Mouse (Mus musculus): ENCODE measurements around the gene Dync1i2. TPM values are rescaled to one million over a fixed set of nuclear protein-coding genes. Genes with fewer than 3 reads are reported as not detected.

Dync1i2 gene
- polyA plus RNA-seq, 1 experiment from 2014 or later, result 96.4 TPM

DNA sequence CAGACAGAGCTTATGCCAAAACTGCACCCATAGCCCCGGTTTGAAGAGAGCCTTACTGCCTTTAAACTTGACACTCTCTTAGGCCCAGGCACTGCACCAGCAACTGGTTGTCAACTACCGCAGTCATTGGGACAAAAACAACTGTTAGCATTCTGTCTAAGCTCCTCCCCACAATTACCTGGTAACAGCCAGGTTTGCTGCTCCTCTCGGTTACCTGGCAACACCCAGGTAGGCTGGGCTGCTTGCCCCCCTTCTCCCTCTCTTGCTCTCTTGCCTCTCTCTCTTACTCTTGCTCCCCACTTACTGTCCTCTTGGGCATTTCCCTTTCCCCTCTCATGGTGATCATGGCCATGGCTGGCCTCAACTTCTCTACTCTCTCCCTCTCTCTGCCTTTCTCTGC lies 12.6 kb upstream of the Dync1i2 start:
- no peak for ATAC-seq (ENCODE audit: low FRiP score, low TSS enrichment)
- Histone ChIP-seq H3K4me3 (ENCODE audit: low read length) (no peak overlapping the region), H3K4me1 (ENCODE audit: control insufficient read depth, insufficient read depth, low read length) (no peaks in the 10 kb centered on the region), H3K9me3 (ENCODE audit: control insufficient read depth, low read length) (peaks cover 2% of the 10 kb centered on the region; the same call in 1 of the 2 replicates), H3K36me3 (ENCODE audit: control insufficient read depth, insufficient read depth, low read length) (no peaks in the 10 kb centered on the region), H3K27ac (ENCODE audit: low read depth, low read length) (no peak overlapping the region), H3K4me2 (replicated peaks; ENCODE audit: low read depth, low read length) (no peak overlapping the region), H3K9ac (ENCODE audit: low read depth, low read length) (no peak overlapping the region), H3K27me3 (ENCODE audit: control insufficient read depth, insufficient read depth, low read length) (no peaks in the 10 kb centered on the region)
- WGBS, result 59% methylated on average over 3 of the region's 3 CpGs

DNA sequence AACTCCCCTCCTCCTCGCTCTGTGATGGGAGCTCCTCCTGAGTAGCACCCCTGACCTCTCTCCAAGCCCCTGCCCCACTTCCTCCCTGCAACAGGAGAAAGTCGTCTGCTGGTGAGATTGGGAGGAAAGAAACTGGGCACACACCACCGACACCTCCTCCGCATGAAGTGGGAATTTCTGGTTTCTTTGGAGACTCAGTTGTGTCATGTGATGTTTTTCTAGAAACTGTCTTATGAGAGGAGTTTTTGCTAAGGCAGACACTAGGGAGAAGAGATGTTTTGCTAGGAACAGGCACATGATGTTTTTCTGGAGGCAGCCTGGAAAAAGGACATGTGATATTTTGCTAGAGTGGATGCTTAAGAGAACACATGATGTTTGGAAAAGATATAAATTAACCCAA lies 11.0 kb upstream of the Dync1i2 start:
- Histone ChIP-seq H3K4me3 (ENCODE audit: low read length) (no peak overlapping the region), H3K27ac (ENCODE audit: low read depth, low read length) (no peak overlapping the region), H3K4me1 (ENCODE audit: control insufficient read depth, insufficient read depth, low read length) (no peaks in the 10 kb centered on the region), H3K27me3 (ENCODE audit: control insufficient read depth, insufficient read depth, low read length) (no peaks in the 10 kb centered on the region), H3K4me2 (replicated peaks; ENCODE audit: low read depth, low read length) (no peak overlapping the region), H3K36me3 (ENCODE audit: control insufficient read depth, insufficient read depth, low read length) (no peaks in the 10 kb centered on the region), H3K9ac (ENCODE audit: low read depth, low read length) (no peak overlapping the region), H3K9me3 (ENCODE audit: control insufficient read depth, low read length) (peaks cover 2% of the 10 kb centered on the region; the same call in 1 of the 2 replicates)
- WGBS, result 25% methylated on average over 4 of the region's 4 CpGs
- ATAC-seq (ENCODE audit: low FRiP score, low TSS enrichment), result no peak

DNA sequence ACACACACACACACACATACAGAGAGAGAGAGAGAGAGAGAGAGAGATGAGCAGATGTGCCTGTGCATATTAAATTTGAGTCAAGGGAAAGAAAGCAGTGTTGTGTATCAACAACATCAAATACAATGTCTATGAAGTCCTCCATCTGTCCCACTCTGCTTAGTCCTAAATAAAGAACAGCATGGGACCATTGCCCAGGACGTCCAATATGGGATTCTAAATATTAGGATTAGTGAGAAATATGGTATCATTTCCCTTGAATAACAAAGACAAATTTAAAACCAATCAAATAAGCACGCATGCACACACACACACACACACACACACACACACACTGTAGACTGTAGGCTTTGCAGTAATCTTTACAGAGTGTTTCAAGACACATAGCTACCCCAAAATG lies 9.6 kb upstream of the Dync1i2 start:
- H3K36me3 ChIP-seq (ENCODE audit: control insufficient read depth, insufficient read depth, low read length), result no peaks in the 10 kb centered on the region
- no peaks in the 10 kb centered on the region for H3K27me3 ChIP-seq (ENCODE audit: control insufficient read depth, insufficient read depth, low read length)
- H3K4me2 ChIP-seq (replicated peaks; ENCODE audit: low read depth, low read length), result no peak overlapping the region
- no peaks in the 10 kb centered on the region for H3K4me1 ChIP-seq (ENCODE audit: control insufficient read depth, insufficient read depth, low read length)
- no peak overlapping the region for H3K9ac ChIP-seq (ENCODE audit: low read depth, low read length)
- no peak overlapping the region for H3K27ac ChIP-seq (ENCODE audit: low read depth, low read length)
- 78% methylated on average over 2 of the region's 2 CpGs for WGBS
- ATAC-seq (ENCODE audit: low FRiP score, low TSS enrichment), result no peak
- H3K9me3 ChIP-seq (ENCODE audit: control insufficient read depth, low read length), result peaks cover 2% of the 10 kb centered on the region; the same call in 1 of the 2 replicates
- no peak overlapping the region for H3K4me3 ChIP-seq (ENCODE audit: low read length)

DNA sequence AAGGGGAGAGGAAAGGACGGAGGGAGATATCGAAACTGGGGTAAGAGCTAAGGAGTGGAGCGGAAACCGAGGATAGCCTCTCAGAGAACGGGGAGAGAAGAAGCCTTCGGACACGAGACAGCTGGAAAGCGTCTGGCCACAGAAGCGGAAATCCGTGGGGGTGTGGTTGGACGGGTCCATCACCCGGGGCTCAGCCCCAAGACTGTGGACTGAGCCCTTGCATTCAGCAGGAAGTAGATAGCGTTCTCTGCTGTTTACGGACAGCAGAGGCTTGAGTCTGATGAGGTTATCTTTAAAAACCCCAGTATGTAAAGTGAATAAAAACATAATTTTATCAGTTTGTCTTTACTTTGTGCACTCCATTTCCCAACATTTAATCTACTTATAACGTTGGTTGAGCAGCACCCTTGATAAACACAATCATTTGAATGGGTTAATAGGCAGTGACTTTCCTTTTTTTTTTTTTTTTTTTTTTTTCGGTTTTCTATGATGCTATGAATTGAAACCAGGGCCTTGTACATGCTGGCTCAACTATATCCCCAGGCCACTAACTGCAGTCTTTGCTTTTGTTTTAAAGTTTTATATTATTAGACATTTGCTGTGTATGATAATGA lies 7.6 kb upstream of the Dync1i2 start:
- Histone ChIP-seq H3K4me1 (ENCODE audit: control insufficient read depth, insufficient read depth, low read length) (no peaks in the 10 kb centered on the region), H3K4me2 (replicated peaks; ENCODE audit: low read depth, low read length) (no peak overlapping the region), H3K27me3 (ENCODE audit: control insufficient read depth, insufficient read depth, low read length) (no peaks in the 10 kb centered on the region), H3K9me3 (ENCODE audit: control insufficient read depth, low read length) (peaks cover 2% of the 10 kb centered on the region; the same call in 1 of the 2 replicates), H3K4me3 (ENCODE audit: low read length) (no peak overlapping the region), H3K27ac (ENCODE audit: low read depth, low read length) (no peak overlapping the region), H3K36me3 (ENCODE audit: control insufficient read depth, insufficient read depth, low read length) (no peaks in the 10 kb centered on the region), H3K9ac (ENCODE audit: low read depth, low read length) (no peak overlapping the region)
- no peak for ATAC-seq (ENCODE audit: low FRiP score, low TSS enrichment)
- WGBS, result 65% methylated on average over 16 of the region's 16 CpGs

DNA sequence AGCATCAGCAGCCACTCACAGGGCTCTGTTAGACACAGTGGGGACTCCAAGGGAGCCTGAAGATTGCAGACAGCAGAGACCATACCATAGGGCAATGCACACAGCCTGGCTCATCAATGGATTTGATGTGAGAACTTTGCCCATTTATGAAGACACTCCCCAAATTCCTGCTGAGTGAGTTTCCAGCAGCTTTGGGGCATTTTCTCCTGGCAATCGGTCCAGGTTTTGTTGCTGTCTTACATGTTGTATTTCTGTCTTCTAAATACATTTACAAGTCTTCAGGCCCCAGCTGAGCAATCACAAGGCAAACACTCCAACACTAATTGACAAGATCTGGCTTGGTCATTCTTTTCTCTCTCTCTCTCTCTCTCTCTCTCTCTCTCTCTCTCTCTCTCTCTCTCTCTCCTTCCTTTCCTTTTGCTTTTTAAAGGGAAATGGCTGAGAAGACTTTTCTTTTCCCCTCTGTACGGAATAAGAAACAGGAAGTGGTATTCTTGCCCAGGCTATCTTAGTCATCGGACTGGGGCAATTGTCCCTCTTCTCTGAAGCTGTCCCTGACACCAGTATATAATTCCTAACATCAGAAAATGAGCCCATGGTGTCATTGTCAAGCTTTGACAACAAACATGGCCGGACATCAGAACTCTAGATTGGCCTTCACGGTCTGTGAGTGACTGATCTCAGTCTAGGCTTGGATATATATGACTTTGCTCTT lies 2.3 kb upstream of the Dync1i2 start:
- Histone ChIP-seq H3K27me3 (ENCODE audit: control insufficient read depth, insufficient read depth, low read length) (no peaks in the 10 kb centered on the region), H3K4me3 (ENCODE audit: low read length) (no peak overlapping the region), H3K9ac (ENCODE audit: low read depth, low read length) (no peak overlapping the region), H3K4me1 (ENCODE audit: control insufficient read depth, insufficient read depth, low read length) (peaks cover 9% of the 10 kb centered on the region), H3K9me3 (ENCODE audit: control insufficient read depth, low read length) (no peaks in the 10 kb centered on the region), H3K36me3 (ENCODE audit: control insufficient read depth, insufficient read depth, low read length) (peaks cover under 1% of the 10 kb centered on the region; the same call in 1 of the 2 replicates), H3K4me2 (replicated peaks; ENCODE audit: low read depth, low read length) (no peak overlapping the region), H3K27ac (ENCODE audit: low read depth, low read length) (no peak overlapping the region)
- ATAC-seq (ENCODE audit: low FRiP score, low TSS enrichment), result no peak
- WGBS, result 81% methylated on average over 5 of the region's 5 CpGs

DNA sequence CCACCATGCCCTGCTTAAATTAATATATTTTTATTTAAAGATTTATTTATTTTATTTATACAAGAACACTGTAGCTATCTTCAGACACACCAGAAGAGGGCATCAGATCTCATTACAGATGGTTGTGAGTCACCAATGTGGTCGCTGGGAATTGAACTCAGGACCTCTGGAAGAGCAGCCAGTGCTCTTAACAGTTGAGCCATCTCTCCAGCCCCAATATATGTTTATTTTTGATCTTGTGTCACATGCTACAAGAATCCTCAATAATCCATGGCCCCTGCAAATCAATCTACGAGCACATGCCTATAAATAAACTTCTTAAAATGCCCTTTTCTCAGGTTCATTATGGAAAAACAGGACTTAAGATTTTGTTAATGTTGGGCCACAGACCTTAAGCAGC lies 410 bp upstream of the Dync1i2 start:
- Histone ChIP-seq H3K4me3 (ENCODE audit: low read length) (no peak overlapping the region), H3K4me2 (replicated peaks; ENCODE audit: low read depth, low read length) (no peak overlapping the region), H3K9ac (ENCODE audit: low read depth, low read length) (no peak overlapping the region), H3K4me1 (ENCODE audit: control insufficient read depth, insufficient read depth, low read length) (peaks cover 9% of the 10 kb centered on the region), H3K36me3 (ENCODE audit: control insufficient read depth, insufficient read depth, low read length) (peaks cover 9% of the 10 kb centered on the region), H3K9me3 (ENCODE audit: control insufficient read depth, low read length) (no peaks in the 10 kb centered on the region), H3K27ac (ENCODE audit: low read depth, low read length) (no peak overlapping the region), H3K27me3 (ENCODE audit: control insufficient read depth, insufficient read depth, low read length) (no peaks in the 10 kb centered on the region)
- ATAC-seq (ENCODE audit: low FRiP score, low TSS enrichment), result peak; percentile 20; the same call in 1 of the 2 replicates
- WGBS, result 93% methylated on average over 2 of the region's 2 CpGs

DNA sequence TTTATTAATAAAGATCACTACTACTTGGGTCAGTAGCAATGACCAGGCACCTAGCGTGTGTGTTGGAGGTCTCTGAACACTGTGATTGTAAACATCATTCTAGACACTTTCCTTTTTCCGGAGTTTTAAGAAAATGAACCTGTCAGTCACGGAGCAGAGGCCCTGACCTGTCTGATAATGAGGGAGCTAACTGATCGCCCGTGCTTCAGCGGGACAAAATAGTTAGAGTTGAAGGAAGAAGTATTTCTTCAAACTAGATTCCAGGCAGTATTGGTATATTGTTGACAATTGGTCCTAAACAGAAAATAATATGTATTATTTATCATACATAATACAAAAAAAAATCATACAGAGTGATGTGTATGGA lies 837 bp downstream of the Dync1i2 start:
- H3K27ac ChIP-seq (ENCODE audit: low read depth, low read length), result peak overlapping the region; percentile 48; the same call in 1 of the 2 replicates
- no peak for ATAC-seq (ENCODE audit: low FRiP score, low TSS enrichment)
- WGBS, result 2% methylated on average over 6 of the region's 6 CpGs

DNA sequence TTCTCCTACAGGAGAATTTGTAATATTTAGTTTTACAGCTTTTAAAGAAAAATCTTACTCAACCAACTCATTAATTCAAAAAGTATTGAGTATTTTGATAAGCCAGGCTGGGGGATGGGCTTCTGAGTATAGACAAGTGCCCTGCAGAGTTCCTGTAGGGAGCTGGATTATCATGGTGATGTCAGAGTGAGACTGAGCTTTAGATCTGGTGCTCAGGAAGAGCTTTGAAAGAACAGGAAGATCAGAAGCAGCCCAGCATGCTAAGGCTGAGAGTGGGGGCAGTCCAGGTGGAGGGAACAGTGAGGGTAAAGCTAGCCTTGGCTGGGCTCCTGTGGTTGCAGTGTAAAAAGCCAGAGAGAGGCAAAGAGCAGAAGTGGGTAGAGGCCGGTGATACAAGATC lies 9.5 kb downstream of the Dync1i2 start:
- Histone ChIP-seq H3K27ac (ENCODE audit: low read depth, low read length) (no peak overlapping the region), H3K4me3 (ENCODE audit: low read length) (no peak overlapping the region), H3K9me3 (ENCODE audit: control insufficient read depth, low read length) (no peaks in the 10 kb centered on the region), H3K36me3 (ENCODE audit: control insufficient read depth, insufficient read depth, low read length) (peaks cover 66% of the 10 kb centered on the region), H3K27me3 (ENCODE audit: control insufficient read depth, insufficient read depth, low read length) (no peaks in the 10 kb centered on the region), H3K4me1 (ENCODE audit: control insufficient read depth, insufficient read depth, low read length) (no peaks in the 10 kb centered on the region), H3K4me2 (replicated peaks; ENCODE audit: low read depth, low read length) (no peak overlapping the region), H3K9ac (ENCODE audit: low read depth, low read length) (no peak overlapping the region)
- WGBS, result 76% methylated on average over 1 of the region's 1 CpGs
- ATAC-seq (ENCODE audit: low FRiP score, low TSS enrichment), result no peak

More for the DNA sequence above, 837 bp downstream of the Dync1i2 start:
- H3K4me3 ChIP-seq (ENCODE audit: low read length), result peak overlapping the region; percentile 86
- peak overlapping the region; percentile 86 for H3K9ac ChIP-seq (ENCODE audit: low read depth, low read length)
- peaks cover 9% of the 10 kb centered on the region for H3K4me1 ChIP-seq (ENCODE audit: control insufficient read depth, insufficient read depth, low read length)
- H3K27me3 ChIP-seq (ENCODE audit: control insufficient read depth, insufficient read depth, low read length), result no peaks in the 10 kb centered on the region
- peaks cover 9% of the 10 kb centered on the region for H3K36me3 ChIP-seq (ENCODE audit: control insufficient read depth, insufficient read depth, low read length)
- H3K4me2 ChIP-seq (replicated peaks; ENCODE audit: low read depth, low read length), result peak overlapping the region; percentile 68
- no peaks in the 10 kb centered on the region for H3K9me3 ChIP-seq (ENCODE audit: control insufficient read depth, low read length)

DNA sequence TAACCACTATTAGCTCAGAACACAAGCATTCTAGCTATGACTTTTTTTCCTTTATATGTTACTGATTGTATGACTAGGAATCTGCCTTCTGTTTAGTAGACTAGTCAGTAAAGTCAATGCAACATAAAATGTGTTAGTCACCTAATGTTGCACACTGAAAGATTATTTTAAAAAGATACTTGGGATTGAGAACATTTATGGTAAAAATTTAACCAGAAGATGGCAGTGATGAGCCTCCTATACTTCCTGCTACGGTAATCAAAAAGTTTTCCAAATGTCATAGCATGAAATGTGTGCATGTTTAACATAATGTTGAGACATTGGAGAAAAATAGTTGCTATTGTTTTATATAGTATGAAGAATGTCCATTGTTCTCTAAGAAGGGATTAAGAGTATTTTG lies 15.9 kb downstream of the Dync1i2 start:
- Histone ChIP-seq H3K9ac (ENCODE audit: low read depth, low read length) (no peak overlapping the region), H3K27ac (ENCODE audit: low read depth, low read length) (no peak overlapping the region), H3K36me3 (ENCODE audit: control insufficient read depth, insufficient read depth, low read length) (peaks cover 31% of the 10 kb centered on the region), H3K27me3 (ENCODE audit: control insufficient read depth, insufficient read depth, low read length) (no peaks in the 10 kb centered on the region), H3K9me3 (ENCODE audit: control insufficient read depth, low read length) (no peaks in the 10 kb centered on the region), H3K4me1 (ENCODE audit: control insufficient read depth, insufficient read depth, low read length) (no peaks in the 10 kb centered on the region), H3K4me2 (replicated peaks; ENCODE audit: low read depth, low read length) (no peak overlapping the region), H3K4me3 (ENCODE audit: low read length) (no peak overlapping the region)
- WGBS, result 61% methylated on average over 1 of the region's 1 CpGs
- ATAC-seq (ENCODE audit: low FRiP score, low TSS enrichment), result no peak
